Mouse (Mus musculus): Measurements from ENCODE around the gene Vps13c.

DNA sequence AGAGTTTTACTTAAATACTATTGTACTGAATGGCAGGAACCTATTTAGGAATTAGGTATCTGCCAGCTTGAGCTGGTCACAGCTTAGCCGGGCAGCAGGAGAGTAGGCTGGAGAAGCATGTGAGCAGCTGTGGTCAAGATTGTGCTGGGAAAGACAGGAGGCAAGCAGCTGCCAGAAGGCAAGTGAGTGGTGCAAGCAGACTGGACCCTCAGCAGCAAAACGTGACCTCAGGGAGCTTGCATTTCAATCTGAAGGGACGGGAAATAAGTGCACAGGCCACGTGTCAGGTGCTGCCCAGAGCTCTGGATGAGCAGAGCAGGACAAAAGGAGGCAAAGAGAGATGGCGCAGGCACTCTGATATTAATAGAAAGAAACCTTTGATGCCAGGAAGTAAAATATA lies 60.2 kb downstream of the Vps13c start:
- TF ChIP-seq POLR2A (IDR thresholded peaks at IDR 0.05; ENCODE audit: low read depth, low read length) = no peak
- no peak for TF ChIP-seq CTCF (IDR thresholded peaks at IDR 0.05; ENCODE audit: extremely low read depth, insufficient read depth, insufficient read length, insufficient replicate concordance)
